Mouse (Mus musculus): ENCODE results near the gene Gpld1.
"Not testable (repeated sequence)": the region's sequence is repeated elsewhere in the genome, so short reads cannot be mapped to it uniquely, and the experiment has no call there.

DNA sequence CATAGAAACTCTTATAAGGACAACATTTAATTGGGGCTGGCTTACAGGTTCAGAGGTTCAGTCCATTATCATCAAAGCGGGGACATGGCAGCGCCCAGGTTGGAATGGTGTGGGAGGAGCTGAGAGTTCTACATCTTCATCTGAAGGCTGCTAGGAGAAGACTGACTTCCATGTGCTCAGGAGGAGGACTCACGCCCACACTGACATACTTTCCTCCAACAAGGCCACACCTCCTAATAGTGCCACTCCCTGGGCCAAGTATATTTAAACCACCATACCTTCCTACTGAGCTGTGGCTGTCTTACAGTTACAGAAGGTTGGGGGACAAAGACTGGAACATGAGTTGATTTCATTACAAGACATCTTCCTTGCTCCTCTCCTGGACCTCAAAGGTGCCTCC lies 28.8 kb downstream of the Gpld1 start:
- not testable (repeated sequence) for TF ChIP-seq CTCF, EP300 (IDR thresholded peaks at IDR 0.05; ENCODE audit: low read depth)

All from liver, embryonic 14.5 days (tissue).